Mouse (Mus musculus) naive thymus-derived CD4-positive, alpha-beta T cell, adult 2 months (primary cell): ENCODE results near the gene Plekhh2.

Source experiments
- DNase-seq: peaks from one replicate; pipeline ENCODE4 v3.0.0-alpha.2; 2011; ENCODE audit warnings: low read depth

Plekhh2 gene

GRCm38 (mm10) chr17:84644292-84645050 lies 132.8 kb downstream of the Plekhh2 start:
- DNase-seq, result no peak

- no peak for DNase-seq
Observed at GRCm38 (mm10) chr17:84645119-84645518, 133.4 kb downstream of the Plekhh2 start.

GRCm38 (mm10) chr17:84645894-84646293 lies 134.2 kb downstream of the Plekhh2 start:
- no peak for DNase-seq

- no peak for DNase-seq
Observed at GRCm38 (mm10) chr17:84646477-84646876, 134.8 kb downstream of the Plekhh2 start.

- no peak for DNase-seq
Observed at GRCm38 (mm10) chr17:84647630-84648029, 135.9 kb downstream of the Plekhh2 start.

- no peak for DNase-seq
Observed at GRCm38 (mm10) chr17:84650302-84651017, 138.8 kb downstream of the Plekhh2 start.

- DNase-seq, result no peak
Observed at GRCm38 (mm10) chr17:84653544-84653943, 141.8 kb downstream of the Plekhh2 start.

GRCm38 (mm10) chr17:84656205-84656604 lies 144.5 kb downstream of the Plekhh2 start:
- no peak for DNase-seq

- no peak for DNase-seq
Observed at GRCm38 (mm10) chr17:84656653-84657421, 145.1 kb downstream of the Plekhh2 start.

GRCm38 (mm10) chr17:84657422-84657732 lies 145.7 kb downstream of the Plekhh2 start:
- DNase-seq, result no peak

GRCm38 (mm10) chr17:84657782-84658181 lies 146.1 kb downstream of the Plekhh2 start:
- no peak for DNase-seq

GRCm38 (mm10) chr17:84658195-84658594 lies 146.5 kb downstream of the Plekhh2 start:
- no peak for DNase-seq

GRCm38 (mm10) chr17:84658951-84659350 lies 147.3 kb downstream of the Plekhh2 start:
- DNase-seq, result no peak

- no peak for DNase-seq
Observed at GRCm38 (mm10) chr17:84665053-84665452, 153.4 kb downstream of the Plekhh2 start.

- no peak for DNase-seq
Observed at GRCm38 (mm10) chr17:84665691-84666090, 154.0 kb downstream of the Plekhh2 start.

- DNase-seq, result no peak
Observed at GRCm38 (mm10) chr17:84667848-84668247, 156.2 kb downstream of the Plekhh2 start.
